Mouse (Mus musculus): ENCODE data around the gene Ccdc81. TPM values are rescaled to one million over a fixed set of nuclear protein-coding genes. Genes with fewer than 3 reads are reported as not detected.
A peak's percentile ranks its signal among the peaks of the same experiment; 100 is the strongest.

Gene Ccdc81
- polyA plus RNA-seq, 1 experiment, result 0.24 TPM

GRCm38 (mm10) chr7:89908899-89909621 is 5.6 kb upstream of the Ccdc81 start:
- Histone ChIP-seq H3K4me1 (ENCODE audit: control insufficient read depth, insufficient read depth, low read length) (no peaks in the 10 kb centered on the region), H3K36me3 (ENCODE audit: control insufficient read depth, insufficient read depth, low read length, poor library complexity, severe bottlenecking) (no peaks in the 10 kb centered on the region), H3K9me3 (replicated peaks; ENCODE audit: control insufficient read depth, insufficient read depth, low read length, poor library complexity, severe bottlenecking) (no peaks in the 10 kb centered on the region), H3K4me3 (ENCODE audit: low read depth, low read length) (no peak overlapping the region), H3K27ac (ENCODE audit: insufficient read depth, low read length) (no peak overlapping the region), H3K9ac (ENCODE audit: low read depth, poor library complexity, severe bottlenecking) (no peak overlapping the region), H3K27me3 (ENCODE audit: control insufficient read depth, insufficient read depth, low read length, poor library complexity, severe bottlenecking) (no peaks in the 10 kb centered on the region)
- no peak for TF ChIP-seq EP300 (IDR thresholded peaks at IDR 0.05; ENCODE audit: insufficient read depth, low read depth, low read length)
- TF ChIP-seq CTCF (IDR thresholded peaks at IDR 0.05; ENCODE audit: low read depth, low read length), result no peak
- no peak for TF ChIP-seq POLR2A (IDR thresholded peaks at IDR 0.05; ENCODE audit: insufficient read depth, low read length)

GRCm38 (mm10) chr7:89908421-89908820 is 5.0 kb upstream of the Ccdc81 start:
- TF ChIP-seq POLR2A (IDR thresholded peaks at IDR 0.05; ENCODE audit: insufficient read depth, low read length), result no peak
- TF ChIP-seq CTCF (IDR thresholded peaks at IDR 0.05; ENCODE audit: low read depth, low read length), result no peak
- no peak for TF ChIP-seq EP300 (IDR thresholded peaks at IDR 0.05; ENCODE audit: insufficient read depth, low read depth, low read length)
- no peak overlapping the region for H3K27ac ChIP-seq (ENCODE audit: insufficient read depth, low read length)

GRCm38 (mm10) chr7:89907950-89908349 is 4.5 kb upstream of the Ccdc81 start:
- H3K27me3 ChIP-seq (ENCODE audit: control insufficient read depth, insufficient read depth, low read length, poor library complexity, severe bottlenecking), result no peaks in the 10 kb centered on the region
- H3K4me1 ChIP-seq (ENCODE audit: control insufficient read depth, insufficient read depth, low read length), result peaks cover under 1% of the 10 kb centered on the region
- no peak overlapping the region for H3K9ac ChIP-seq (ENCODE audit: low read depth, poor library complexity, severe bottlenecking)
- no peaks in the 10 kb centered on the region for H3K36me3 ChIP-seq (ENCODE audit: control insufficient read depth, insufficient read depth, low read length, poor library complexity, severe bottlenecking)
- H3K27ac ChIP-seq (ENCODE audit: insufficient read depth, low read length), result no peak overlapping the region
- no peaks in the 10 kb centered on the region for H3K9me3 ChIP-seq (replicated peaks; ENCODE audit: control insufficient read depth, insufficient read depth, low read length, poor library complexity, severe bottlenecking)
- TF ChIP-seq EP300 (IDR thresholded peaks at IDR 0.05; ENCODE audit: insufficient read depth, low read depth, low read length), result no peak
- TF ChIP-seq CTCF (IDR thresholded peaks at IDR 0.05; ENCODE audit: low read depth, low read length), result peak; percentile 33
- no peak overlapping the region for H3K4me3 ChIP-seq (ENCODE audit: low read depth, low read length)

More at GRCm38 (mm10) chr7:89908421-89908820, 5.0 kb upstream of the Ccdc81 start:
- Histone ChIP-seq H3K4me3 (ENCODE audit: low read depth, low read length) (no peak overlapping the region), H3K4me1 (ENCODE audit: control insufficient read depth, insufficient read depth, low read length) (no peaks in the 10 kb centered on the region), H3K27me3 (ENCODE audit: control insufficient read depth, insufficient read depth, low read length, poor library complexity, severe bottlenecking) (no peaks in the 10 kb centered on the region), H3K36me3 (ENCODE audit: control insufficient read depth, insufficient read depth, low read length, poor library complexity, severe bottlenecking) (no peaks in the 10 kb centered on the region), H3K9ac (ENCODE audit: low read depth, poor library complexity, severe bottlenecking) (no peak overlapping the region), H3K9me3 (replicated peaks; ENCODE audit: control insufficient read depth, insufficient read depth, low read length, poor library complexity, severe bottlenecking) (no peaks in the 10 kb centered on the region)

GRCm38 (mm10) chr7:89903007-89903406 is 422 bp downstream of the Ccdc81 start:
- H3K27ac ChIP-seq (ENCODE audit: insufficient read depth, low read length), result no peak overlapping the region
- TF ChIP-seq EP300 (IDR thresholded peaks at IDR 0.05; ENCODE audit: insufficient read depth, low read depth, low read length) (no peak), POLR2A (IDR thresholded peaks at IDR 0.05; ENCODE audit: insufficient read depth, low read length) (no peak), CTCF (IDR thresholded peaks at IDR 0.05; ENCODE audit: low read depth, low read length) (no peak)
- peaks cover 2% of the 10 kb centered on the region for H3K4me1 ChIP-seq (ENCODE audit: control insufficient read depth, insufficient read depth, low read length)
- H3K36me3 ChIP-seq (ENCODE audit: control insufficient read depth, insufficient read depth, low read length, poor library complexity, severe bottlenecking), result no peaks in the 10 kb centered on the region
- no peak overlapping the region for H3K4me3 ChIP-seq (ENCODE audit: low read depth, low read length)
- no peak overlapping the region for H3K9ac ChIP-seq (ENCODE audit: low read depth, poor library complexity, severe bottlenecking)
- no peaks in the 10 kb centered on the region for H3K9me3 ChIP-seq (replicated peaks; ENCODE audit: control insufficient read depth, insufficient read depth, low read length, poor library complexity, severe bottlenecking)
- H3K27me3 ChIP-seq (ENCODE audit: control insufficient read depth, insufficient read depth, low read length, poor library complexity, severe bottlenecking), result no peaks in the 10 kb centered on the region

GRCm38 (mm10) chr7:89891856-89892255 is 11.6 kb downstream of the Ccdc81 start:
- H3K4me1 ChIP-seq (ENCODE audit: control insufficient read depth, insufficient read depth, low read length), result no peaks in the 10 kb centered on the region
- TF ChIP-seq POLR2A (IDR thresholded peaks at IDR 0.05; ENCODE audit: insufficient read depth, low read length) (no peak), EP300 (IDR thresholded peaks at IDR 0.05; ENCODE audit: insufficient read depth, low read depth, low read length) (no peak), CTCF (IDR thresholded peaks at IDR 0.05; ENCODE audit: low read depth, low read length) (peak; percentile 30)
- H3K36me3 ChIP-seq (ENCODE audit: control insufficient read depth, insufficient read depth, low read length, poor library complexity, severe bottlenecking), result no peaks in the 10 kb centered on the region
- H3K9ac ChIP-seq (ENCODE audit: low read depth, poor library complexity, severe bottlenecking), result no peak overlapping the region
- H3K27me3 ChIP-seq (ENCODE audit: control insufficient read depth, insufficient read depth, low read length, poor library complexity, severe bottlenecking), result no peaks in the 10 kb centered on the region
- H3K9me3 ChIP-seq (replicated peaks; ENCODE audit: control insufficient read depth, insufficient read depth, low read length, poor library complexity, severe bottlenecking), result no peaks in the 10 kb centered on the region
- no peak overlapping the region for H3K27ac ChIP-seq (ENCODE audit: insufficient read depth, low read length)
- no peak overlapping the region for H3K4me3 ChIP-seq (ENCODE audit: low read depth, low read length)

- no peaks in the 10 kb centered on the region for H3K9me3 ChIP-seq (replicated peaks; ENCODE audit: control insufficient read depth, insufficient read depth, low read length, poor library complexity, severe bottlenecking)
- H3K36me3 ChIP-seq (ENCODE audit: control insufficient read depth, insufficient read depth, low read length, poor library complexity, severe bottlenecking), result no peaks in the 10 kb centered on the region
- H3K4me3 ChIP-seq (ENCODE audit: low read depth, low read length), result no peak overlapping the region
- TF ChIP-seq EP300 (IDR thresholded peaks at IDR 0.05; ENCODE audit: insufficient read depth, low read depth, low read length) (no peak), POLR2A (IDR thresholded peaks at IDR 0.05; ENCODE audit: insufficient read depth, low read length) (no peak), CTCF (IDR thresholded peaks at IDR 0.05; ENCODE audit: low read depth, low read length) (no peak)
- H3K27me3 ChIP-seq (ENCODE audit: control insufficient read depth, insufficient read depth, low read length, poor library complexity, severe bottlenecking), result no peaks in the 10 kb centered on the region
- H3K27ac ChIP-seq (ENCODE audit: insufficient read depth, low read length), result no peak overlapping the region
- H3K9ac ChIP-seq (ENCODE audit: low read depth, poor library complexity, severe bottlenecking), result no peak overlapping the region
- no peaks in the 10 kb centered on the region for H3K4me1 ChIP-seq (ENCODE audit: control insufficient read depth, insufficient read depth, low read length)
These were observed 12.0 kb downstream of the Ccdc81 start for GRCm38 (mm10) chr7:89891412-89891811.

All from ES-Bruce4 (cell line).